Mouse (Mus musculus) midbrain, postnatal 0 days (tissue): ENCODE results near the gene Angptl7. TPM values are rescaled to one million over a fixed set of nuclear protein-coding genes. Genes with fewer than 3 reads are reported as not detected.
A peak's percentile ranks its signal among the peaks of the same experiment; 100 is the strongest.

ENCODE experiments used
- ATAC-seq: fragments of 200-750 bp; cut with Nextera tagmentation; 2 replicates; pipeline ENCODE4 v1.8.0; 2017; ENCODE audit warnings: moderate number of reproducible peaks, mild to moderate bottlenecking, moderate TSS enrichment, moderate library complexity; ENCODE audit not compliant: low FRiP score
- DNase-seq: peaks from one replicate; pipeline ENCODE4 v3.0.0-alpha.2; 2015; ENCODE audit warnings: low spot score
- H3K27ac ChIP-seq: fragments of 300-500 bp; sonication (generic); 2 replicates; pipeline ENCODE4 v1.5.1; 2014; ENCODE audit warnings: low read depth, mild to moderate bottlenecking, low read length, mixed read lengths
- H3K27me3 ChIP-seq: fragments of 300-500 bp; sonication (generic); 2 replicates; pipeline ENCODE4 v1.6.1; 2014; ENCODE audit warnings: low read length, control low read depth, mixed read lengths; ENCODE audit not compliant: insufficient read depth
- H3K36me3 ChIP-seq: fragments of 300-500 bp; sonication (generic); 2 replicates; pipeline ENCODE4 v1.6.1; 2014; ENCODE audit warnings: low read length, control low read depth, mixed read lengths; ENCODE audit not compliant: insufficient read depth
- H3K4me1 ChIP-seq: fragments of 300-500 bp; sonication (generic); 2 replicates; pipeline ENCODE4 v1.6.1; 2014; ENCODE audit warnings: mild to moderate bottlenecking, control low read depth, antibody characterized with exemption, low read length, mixed read lengths; ENCODE audit not compliant: insufficient read depth
- H3K4me2 ChIP-seq: fragments of 300-500 bp; sonication (generic); 2 replicates; pipeline ENCODE4 v1.6.1; 2014; ENCODE audit warnings: low read depth, mild to moderate bottlenecking, low read length, mixed read lengths; ENCODE audit not compliant: poor library complexity, severe bottlenecking
- H3K4me3 ChIP-seq: fragments of 300-500 bp; sonication (generic); 2 replicates; pipeline ENCODE4 v1.5.1; 2014; ENCODE audit warnings: low read depth, mild to moderate bottlenecking, low read length, moderate library complexity
- H3K9ac ChIP-seq: fragments of 300-500 bp; sonication (generic); replicated peaks from 2 replicates; pipeline ENCODE4 v1.6.1; 2014; ENCODE audit warnings: mild to moderate bottlenecking, low read length, moderate library complexity, mixed read lengths; ENCODE audit not compliant: poor library complexity, severe bottlenecking
- H3K9me3 ChIP-seq: fragments of 300-500 bp; sonication (generic); 2 replicates; pipeline ENCODE4 v1.6.1; 2016; ENCODE audit warnings: low read length, control low read depth
- CTCF ChIP-seq: IDR thresholded peaks from 2 replicates; pipeline ENCODE4 v1.5.1; 2016; ENCODE audit warnings: antibody characterized with exemption, mild to moderate bottlenecking
- WGBS: fragments of 180-500 bp; shearing (Covaris S2); extraction: QIAGEN DNeasy Blood & Tissue Kit; methylation state at CpG from one replicate; pipeline ENCODE4 v1.1.7; 2014; 5-methylcytosine and 5-hydroxymethylcytosine counted together
- polyA plus RNA-seq: library from polyadenylated mRNA; unstranded; fragments of >200 nt; fragmentation: Nextera tagmentation; extraction: Ambion mirVana; gene quantifications from 2 replicates; pipeline ENCODE4 v1.2.1, GENCODE M21; 2015
- total RNA-seq: library from RNA; depleted of rRNA; stranded (reverse); fragments of >200 nt; gene quantifications from 2 replicates; pipeline ENCODE4 v1.2.3, GENCODE M21; 2014

The Angptl7 gene
- total and polyA plus RNA-seq, 2 experiments from 2014 or later = 0.11 to 0.36 TPM

DNA sequence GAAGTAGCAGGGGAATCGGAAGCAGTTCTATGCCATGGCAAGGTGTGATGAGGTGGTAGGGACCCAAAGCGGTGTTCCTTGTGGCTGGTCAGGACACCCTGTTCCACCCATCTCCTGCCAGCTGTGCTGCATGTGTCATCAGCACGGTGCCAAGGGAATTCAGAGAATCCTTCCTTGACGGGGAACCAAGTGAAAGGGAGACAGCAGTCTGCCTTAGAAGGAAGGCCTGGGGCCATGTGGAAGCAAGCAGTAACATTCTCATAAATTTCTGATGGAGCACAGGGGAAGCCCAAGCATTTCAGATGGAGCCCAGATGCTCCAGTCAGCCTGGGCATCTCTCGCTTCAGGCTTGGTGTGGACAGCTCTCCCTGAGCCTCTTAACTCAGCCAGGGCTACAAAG, 7.3 kb upstream of the Angptl7 start:
- H3K9ac ChIP-seq = no peak overlapping the region
- no peak for TF ChIP-seq CTCF
- H3K36me3 ChIP-seq = peaks cover 44% of the 10 kb centered on the region
- no peaks in the 10 kb centered on the region for H3K9me3 ChIP-seq
- no peak overlapping the region for H3K4me2 ChIP-seq
- WGBS = 82% methylated on average over 5 of the region's 5 CpGs
- no peak overlapping the region for H3K27ac ChIP-seq
- DNase-seq (no peak), ATAC-seq (no peak)
- no peaks in the 10 kb centered on the region for H3K4me1 ChIP-seq
- no peak overlapping the region for H3K4me3 ChIP-seq
- H3K27me3 ChIP-seq = no peaks in the 10 kb centered on the region

GRCm38 (mm10) chr4:148504497-148504959, 4.3 kb upstream of the Angptl7 start:
- Histone ChIP-seq H3K27me3 (no peaks in the 10 kb centered on the region), H3K36me3 (peaks cover 54% of the 10 kb centered on the region), H3K9me3 (no peaks in the 10 kb centered on the region), H3K4me2 (no peak overlapping the region), H3K27ac (no peak overlapping the region), H3K9ac (no peak overlapping the region), H3K4me1 (no peaks in the 10 kb centered on the region), H3K4me3 (no peak overlapping the region)
- WGBS = 64% methylated on average over 8 of the region's 8 CpGs
- peak; percentile 73 for DNase-seq
- no peak for ATAC-seq
- TF ChIP-seq CTCF = no peak

GRCm38 (mm10) chr4:148495874-148496689, 4.2 kb downstream of the Angptl7 start:
- no peak for TF ChIP-seq CTCF
- Histone ChIP-seq H3K4me2 (no peak overlapping the region), H3K9ac (no peak overlapping the region), H3K4me1 (no peaks in the 10 kb centered on the region), H3K27me3 (no peaks in the 10 kb centered on the region), H3K27ac (no peak overlapping the region), H3K9me3 (no peaks in the 10 kb centered on the region), H3K36me3 (peaks cover 63% of the 10 kb centered on the region), H3K4me3 (no peak overlapping the region)
- 74% methylated on average over 25 of the region's 25 CpGs for WGBS
- ATAC-seq (peak; percentile 58; the same call in 1 of the 2 replicates), DNase-seq (peak; percentile 90)

- 87% methylated on average over 6 of the region's 6 CpGs for WGBS
- ATAC-seq = 0 out of 2 replicates have a peak, but pooled peaks have one; percentile 34
- Histone ChIP-seq H3K27ac (no peak overlapping the region), H3K9me3 (no peaks in the 10 kb centered on the region), H3K4me2 (no peak overlapping the region), H3K36me3 (peaks cover 65% of the 10 kb centered on the region), H3K4me3 (no peak overlapping the region), H3K27me3 (no peaks in the 10 kb centered on the region), H3K9ac (no peak overlapping the region), H3K4me1 (no peaks in the 10 kb centered on the region)
- TF ChIP-seq CTCF = peak; percentile 55
- DNase-seq = no peak
Observed at GRCm38 (mm10) chr4:148495160-148495559, 5.1 kb downstream of the Angptl7 start.

- no peak overlapping the region for H3K4me3 ChIP-seq
- WGBS = 76% methylated on average over 7 of the region's 7 CpGs
- no peaks in the 10 kb centered on the region for H3K9me3 ChIP-seq
- ATAC-seq (no peak), DNase-seq (peak; percentile 43)
- peak; percentile 32; the same call in 1 of the 2 replicates for TF ChIP-seq CTCF
- H3K4me2 ChIP-seq = no peak overlapping the region
- no peaks in the 10 kb centered on the region for H3K27me3 ChIP-seq
- H3K36me3 ChIP-seq = peaks cover 73% of the 10 kb centered on the region
- H3K4me1 ChIP-seq = no peaks in the 10 kb centered on the region
- no peak overlapping the region for H3K27ac ChIP-seq
- H3K9ac ChIP-seq = no peak overlapping the region
Observed at GRCm38 (mm10) chr4:148491448-148491847, 8.8 kb downstream of the Angptl7 start.

DNA sequence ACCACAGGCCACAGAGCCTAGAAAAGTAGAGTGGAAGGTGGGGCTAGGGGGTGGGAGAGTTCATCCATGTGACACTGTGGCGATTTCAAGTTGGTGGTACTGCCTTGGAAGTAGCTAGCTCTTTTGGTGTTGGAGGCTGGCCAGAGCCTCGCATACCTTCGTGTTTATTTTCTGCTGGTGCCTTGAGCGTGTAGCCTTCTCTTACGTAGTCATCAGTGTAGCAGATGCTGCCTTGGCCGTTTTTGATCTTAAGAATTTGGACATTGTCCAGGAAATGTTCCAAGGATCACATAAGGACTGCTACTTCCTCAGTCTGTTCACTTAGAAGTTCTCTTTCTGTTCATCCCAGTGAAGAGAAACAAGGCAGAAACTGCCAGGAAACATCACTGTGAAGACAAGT, 9.8 kb downstream of the Angptl7 start:
- WGBS = 75% methylated on average over 6 of the region's 6 CpGs
- Histone ChIP-seq H3K27me3 (no peaks in the 10 kb centered on the region), H3K4me1 (no peaks in the 10 kb centered on the region), H3K36me3 (peaks cover 76% of the 10 kb centered on the region), H3K4me3 (no peak overlapping the region), H3K9ac (no peak overlapping the region), H3K27ac (no peak overlapping the region), H3K9me3 (no peaks in the 10 kb centered on the region), H3K4me2 (no peak overlapping the region)
- no peak for TF ChIP-seq CTCF
- ATAC-seq (no peak), DNase-seq (no peak)
